Mouse (Mus musculus): Measurements from ENCODE around the gene Ring1. TPM values are rescaled to one million over a fixed set of nuclear protein-coding genes. Genes with fewer than 3 reads are reported as not detected.
"Not testable (repeated sequence)": the region's sequence is repeated elsewhere in the genome, so short reads cannot be mapped to it uniquely, and the experiment has no call there.

Gene Ring1
- polyA plus RNA-seq, 1 experiment = 38.4 TPM

DNA sequence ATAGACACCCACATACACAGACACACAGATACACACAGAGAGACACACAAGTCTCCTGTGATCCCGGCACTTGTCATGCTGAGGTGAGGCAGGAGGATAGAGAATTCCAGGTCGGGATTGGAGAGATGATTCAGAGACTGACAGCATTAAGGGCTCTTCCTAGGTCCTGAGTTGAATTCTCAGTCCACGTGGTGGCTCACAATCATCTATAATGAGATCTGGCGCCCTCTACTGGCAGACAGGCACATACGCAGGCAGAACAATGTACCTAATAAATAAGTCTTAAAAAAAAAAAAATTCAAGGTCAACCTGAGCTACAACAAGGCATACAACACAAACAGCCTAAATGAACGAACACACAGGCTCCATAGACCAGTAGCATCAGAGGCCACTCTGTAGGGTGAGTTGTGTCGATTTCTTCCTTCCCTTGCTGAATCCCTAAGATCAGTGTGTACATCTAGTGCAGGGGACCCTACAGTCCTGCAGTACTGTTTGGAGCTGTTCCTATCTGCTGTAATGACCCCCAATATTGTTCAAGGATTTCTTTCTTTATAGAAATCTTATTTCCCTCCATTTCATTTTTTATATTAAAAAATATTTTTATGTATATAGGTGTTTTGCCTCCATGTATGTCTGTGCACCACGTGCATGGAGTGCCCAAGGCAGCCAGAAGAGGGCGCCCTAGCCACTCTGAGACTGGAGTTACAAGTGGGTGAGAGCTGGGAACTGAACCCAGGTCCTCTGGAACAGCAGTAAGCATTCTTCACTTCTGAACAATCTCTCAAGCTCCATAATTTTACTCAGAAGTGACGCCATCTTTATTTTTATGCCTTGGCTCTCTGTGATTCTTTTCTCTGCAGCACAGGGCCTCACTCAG lies 32.5 kb downstream of the Ring1 start:
- TF ChIP-seq POLR2A (IDR thresholded peaks at IDR 0.05; ENCODE audit: control insufficient read depth, extremely low read depth, insufficient read depth, low read length, poor library complexity) = no peak
- TF ChIP-seq CTCF (IDR thresholded peaks at IDR 0.05; ENCODE audit: borderline replicate concordance, control insufficient read depth, extremely low read depth, insufficient read depth, low read length, poor library complexity) = no peak
- DNase-seq = peak; percentile 44
- Histone ChIP-seq H3K4me3 (ENCODE audit: control insufficient read depth, insufficient read depth, low read length) (no peak overlapping the region), H3K36me3 (ENCODE audit: control insufficient read depth, insufficient read depth, low read length) (no peaks in the 10 kb centered on the region), H3K27ac (ENCODE audit: control insufficient read depth, insufficient read depth, low read length) (no peak overlapping the region), H3K4me1 (replicated peaks; ENCODE audit: control insufficient read depth, insufficient read depth, low read length) (no peaks in the 10 kb centered on the region), H3K27me3 (ENCODE audit: control insufficient read depth, insufficient read depth, low read length) (no peaks in the 10 kb centered on the region)
- WGBS = 40% methylated on average over 10 of the region's 10 CpGs

DNA sequence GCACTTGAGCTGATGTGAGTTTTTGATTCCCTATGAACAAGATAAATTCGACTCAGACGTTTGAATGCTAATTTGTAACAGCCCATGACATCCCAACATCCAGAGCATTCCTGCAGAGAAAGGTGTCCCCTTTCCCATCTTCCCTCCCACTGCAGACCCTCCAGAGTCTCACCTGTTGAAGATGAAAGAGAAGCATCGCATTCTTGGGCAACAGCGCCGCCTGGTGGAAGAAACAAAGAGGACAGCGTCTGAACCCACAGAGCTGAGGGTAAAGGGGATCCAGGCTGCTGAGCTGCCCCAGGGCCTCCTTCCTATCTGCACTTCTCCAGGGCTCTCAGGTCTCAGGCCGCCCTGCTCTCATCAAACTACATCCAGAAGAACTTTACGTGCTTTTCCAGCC lies 42.3 kb downstream of the Ring1 start:
- not testable (repeated sequence) for H3K27me3 ChIP-seq (ENCODE audit: control insufficient read depth, insufficient read depth, low read length); H3K27ac ChIP-seq (ENCODE audit: control insufficient read depth, insufficient read depth, low read length); H3K4me3 ChIP-seq (ENCODE audit: control insufficient read depth, insufficient read depth, low read length); H3K36me3 ChIP-seq (ENCODE audit: control insufficient read depth, insufficient read depth, low read length)
- peak; percentile 78 for DNase-seq
- H3K4me1 ChIP-seq (replicated peaks; ENCODE audit: control insufficient read depth, insufficient read depth, low read length) = peaks cover 28% of the 10 kb centered on the region
- WGBS = 11% methylated on average over 8 of the region's 8 CpGs
- peak; percentile 77; the same call in 1 of the 2 replicates for TF ChIP-seq CTCF (IDR thresholded peaks at IDR 0.05; ENCODE audit: borderline replicate concordance, control insufficient read depth, extremely low read depth, insufficient read depth, low read length, poor library complexity)

- Histone ChIP-seq H3K4me1 (replicated peaks; ENCODE audit: control insufficient read depth, insufficient read depth, low read length) (peaks cover 28% of the 10 kb centered on the region), H3K27ac (ENCODE audit: control insufficient read depth, insufficient read depth, low read length) (peak overlapping the region; percentile 95), H3K4me3 (ENCODE audit: control insufficient read depth, insufficient read depth, low read length) (peak overlapping the region; percentile 62)
- H3K36me3 ChIP-seq (ENCODE audit: control insufficient read depth, insufficient read depth, low read length); H3K27me3 ChIP-seq (ENCODE audit: control insufficient read depth, insufficient read depth, low read length): not testable (repeated sequence)
- peak; percentile 86 for DNase-seq
- WGBS = under 1% methylated on average over 27 of the region's 27 CpGs
- TF ChIP-seq CTCF (IDR thresholded peaks at IDR 0.05; ENCODE audit: borderline replicate concordance, control insufficient read depth, extremely low read depth, insufficient read depth, low read length, poor library complexity) (peak; percentile 44; the same call in 1 of the 2 replicates), POLR2A (IDR thresholded peaks at IDR 0.05; ENCODE audit: control insufficient read depth, extremely low read depth, insufficient read depth, low read length, poor library complexity) (peak; percentile 87)
Measured at GRCm38 (mm10) chr17:33981192-33981909, 43.1 kb downstream of the Ring1 start.

- Histone ChIP-seq H3K27me3 (ENCODE audit: control insufficient read depth, insufficient read depth, low read length) (no peaks in the 10 kb centered on the region), H3K4me1 (replicated peaks; ENCODE audit: control insufficient read depth, insufficient read depth, low read length) (peaks cover 28% of the 10 kb centered on the region), H3K27ac (ENCODE audit: control insufficient read depth, insufficient read depth, low read length) (peak overlapping the region; percentile 55), H3K4me3 (ENCODE audit: control insufficient read depth, insufficient read depth, low read length) (no peak overlapping the region), H3K36me3 (ENCODE audit: control insufficient read depth, insufficient read depth, low read length) (no peaks in the 10 kb centered on the region)
- TF ChIP-seq CTCF (IDR thresholded peaks at IDR 0.05; ENCODE audit: borderline replicate concordance, control insufficient read depth, extremely low read depth, insufficient read depth, low read length, poor library complexity) (no peak), POLR2A (IDR thresholded peaks at IDR 0.05; ENCODE audit: control insufficient read depth, extremely low read depth, insufficient read depth, low read length, poor library complexity) (no peak)
- WGBS = 86% methylated on average over 19 of the region's 19 CpGs
- no peak for DNase-seq
Measured at GRCm38 (mm10) chr17:33980181-33981035, 44.1 kb downstream of the Ring1 start.

GRCm38 (mm10) chr17:33979512-33980050 lies 44.9 kb downstream of the Ring1 start:
- peak overlapping the region; percentile 69 for H3K27ac ChIP-seq (ENCODE audit: control insufficient read depth, insufficient read depth, low read length)
- 83% methylated on average over 6 of the region's 6 CpGs for WGBS
- H3K27me3 ChIP-seq (ENCODE audit: control insufficient read depth, insufficient read depth, low read length) = no peaks in the 10 kb centered on the region
- DNase-seq = no peak
- H3K36me3 ChIP-seq (ENCODE audit: control insufficient read depth, insufficient read depth, low read length) = no peaks in the 10 kb centered on the region
- H3K4me3 ChIP-seq (ENCODE audit: control insufficient read depth, insufficient read depth, low read length) = no peak overlapping the region
- H3K4me1 ChIP-seq (replicated peaks; ENCODE audit: control insufficient read depth, insufficient read depth, low read length) = peaks cover 28% of the 10 kb centered on the region
- no peak for TF ChIP-seq POLR2A (IDR thresholded peaks at IDR 0.05; ENCODE audit: control insufficient read depth, extremely low read depth, insufficient read depth, low read length, poor library complexity)
- TF ChIP-seq CTCF (IDR thresholded peaks at IDR 0.05; ENCODE audit: borderline replicate concordance, control insufficient read depth, extremely low read depth, insufficient read depth, low read length, poor library complexity) = no peak

DNA sequence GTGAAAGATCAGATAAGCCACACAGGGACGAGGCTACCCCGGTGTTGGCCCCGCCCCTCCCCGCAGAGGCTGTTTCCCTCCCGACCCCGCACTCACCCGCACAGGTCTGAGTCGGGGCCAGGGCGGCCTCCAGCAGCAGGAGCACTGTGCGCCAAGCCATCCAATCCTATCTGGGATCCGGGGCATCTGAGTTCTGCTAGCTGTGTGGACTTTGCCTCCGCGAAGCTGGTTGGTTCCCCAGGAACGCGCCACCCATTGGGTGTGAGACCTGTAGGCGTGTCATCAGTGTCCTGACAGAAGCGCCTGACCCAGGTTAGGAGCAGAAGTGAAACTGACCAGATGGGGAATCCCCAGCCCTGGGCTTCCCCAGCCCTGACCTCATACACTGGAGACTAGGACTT lies 45.8 kb downstream of the Ring1 start:
- peak; percentile 51 for DNase-seq
- no peaks in the 10 kb centered on the region for H3K27me3 ChIP-seq (ENCODE audit: control insufficient read depth, insufficient read depth, low read length)
- no peaks in the 10 kb centered on the region for H3K36me3 ChIP-seq (ENCODE audit: control insufficient read depth, insufficient read depth, low read length)
- H3K27ac ChIP-seq (ENCODE audit: control insufficient read depth, insufficient read depth, low read length) = peak overlapping the region; percentile 69
- H3K4me1 ChIP-seq (replicated peaks; ENCODE audit: control insufficient read depth, insufficient read depth, low read length) = peaks cover 28% of the 10 kb centered on the region
- WGBS = 1% methylated on average over 17 of the region's 17 CpGs
- TF ChIP-seq CTCF (IDR thresholded peaks at IDR 0.05; ENCODE audit: borderline replicate concordance, control insufficient read depth, extremely low read depth, insufficient read depth, low read length, poor library complexity) = no peak
- no peak for TF ChIP-seq POLR2A (IDR thresholded peaks at IDR 0.05; ENCODE audit: control insufficient read depth, extremely low read depth, insufficient read depth, low read length, poor library complexity)
- peak overlapping the region; percentile 58 for H3K4me3 ChIP-seq (ENCODE audit: control insufficient read depth, insufficient read depth, low read length)

Data from thymus, adult 2 months (tissue).